Mouse (Mus musculus) skeletal muscle tissue, adult 2 months (tissue): ENCODE data around the gene Gm20431.
A peak's percentile ranks its signal among the peaks of the same experiment; 100 is the strongest.
"Not testable (repeated sequence)": the region's sequence is repeated elsewhere in the genome, so short reads cannot be mapped to it uniquely, and the experiment has no call there.

Source experiments
- DNase-seq: peaks from one replicate; pipeline ENCODE4 v3.0.0-alpha.2; 2012; ENCODE audit warnings: low read depth, low spot score

Gene Gm20431

DNA sequence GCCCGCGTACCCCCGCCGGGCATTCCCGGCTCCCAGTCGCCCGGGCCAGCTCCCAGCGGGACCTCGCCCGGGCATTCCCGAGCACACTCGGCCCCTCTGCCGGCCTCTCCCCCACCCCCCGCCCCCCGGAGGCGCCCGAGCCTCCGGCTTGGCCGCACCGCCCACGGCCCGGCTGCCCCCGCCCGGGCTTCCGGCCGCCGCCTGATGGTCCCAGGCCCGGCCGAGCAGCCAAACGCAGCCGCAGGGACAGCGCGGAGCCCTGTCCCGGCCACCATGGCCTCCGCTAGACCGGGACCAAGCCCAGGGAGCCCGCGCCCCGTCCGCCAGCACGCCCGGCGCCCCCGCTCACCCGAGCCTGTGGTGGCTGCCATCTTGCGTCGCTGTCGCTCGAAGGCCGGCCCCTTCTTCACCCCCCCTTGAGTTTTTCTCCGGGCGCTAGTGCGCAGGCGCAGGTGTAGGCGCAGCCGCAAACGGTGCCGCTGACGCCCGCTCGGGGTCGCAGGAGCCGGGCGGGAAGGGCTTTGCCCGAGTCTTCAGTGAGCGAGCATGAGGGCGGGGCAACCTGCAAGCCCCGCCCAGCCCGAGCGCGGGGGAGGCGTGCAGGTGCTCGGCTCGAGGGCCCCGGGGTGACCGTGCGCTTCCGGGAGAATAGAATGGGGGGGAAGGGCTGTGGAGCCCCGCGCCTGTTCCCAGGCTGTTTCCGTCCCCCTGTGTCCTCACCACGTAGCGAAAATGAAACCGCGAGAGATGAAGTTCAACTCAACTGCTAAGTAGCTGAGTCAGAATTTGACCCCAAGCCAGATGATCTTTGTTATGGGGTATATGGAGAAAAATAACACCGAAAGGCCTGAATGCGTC is 29.5 kb downstream of the Gm20431 start, which contains the start of gene Ube2v1:
Gene Ube2v1 (minus strand): TSS at position 505 of the 858 bp plus-strand sequence.
- peak; percentile 99 for DNase-seq

DNA sequence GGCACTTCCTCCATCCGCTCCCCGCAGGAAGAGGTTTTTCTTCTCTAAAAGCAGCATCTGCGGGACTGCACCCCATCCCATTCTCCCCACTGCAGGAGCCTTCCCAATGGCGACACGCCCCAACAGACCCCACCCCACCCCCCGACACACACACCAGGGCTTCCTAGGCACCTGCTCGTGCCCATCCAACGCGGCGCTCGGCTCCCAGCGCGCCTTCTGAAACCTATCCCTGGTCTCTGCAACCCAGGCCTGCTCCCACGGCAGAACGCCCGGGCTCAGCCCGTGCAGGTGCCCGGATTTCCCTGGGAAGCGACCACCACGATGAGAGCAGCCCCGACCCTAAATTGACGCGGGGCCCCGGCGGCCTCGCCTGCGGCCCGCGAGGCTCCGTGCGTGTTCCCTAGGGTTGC is 30.1 kb downstream of the Gm20431 start:
- no peak for DNase-seq

DNA sequence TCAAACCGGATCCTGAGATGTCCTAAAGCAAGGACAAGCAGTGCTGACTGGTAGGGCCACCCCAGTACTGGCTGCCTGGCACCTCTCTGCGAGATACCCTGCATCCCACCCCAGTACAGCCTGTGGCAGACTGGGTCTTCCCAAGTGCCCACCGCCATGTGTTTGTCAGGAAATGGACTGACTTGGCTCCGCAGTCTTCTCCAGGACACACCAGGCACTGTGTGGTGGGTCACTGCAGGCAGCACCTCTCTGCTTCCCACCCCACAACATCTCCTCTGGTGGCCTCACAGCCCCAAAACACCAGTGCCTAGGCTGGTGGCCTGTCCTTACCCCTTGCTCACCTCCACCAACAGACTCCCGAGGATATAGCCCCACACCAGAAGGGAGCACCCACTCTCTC is 30.9 kb downstream of the Gm20431 start:
- DNase-seq, result no peak

DNA sequence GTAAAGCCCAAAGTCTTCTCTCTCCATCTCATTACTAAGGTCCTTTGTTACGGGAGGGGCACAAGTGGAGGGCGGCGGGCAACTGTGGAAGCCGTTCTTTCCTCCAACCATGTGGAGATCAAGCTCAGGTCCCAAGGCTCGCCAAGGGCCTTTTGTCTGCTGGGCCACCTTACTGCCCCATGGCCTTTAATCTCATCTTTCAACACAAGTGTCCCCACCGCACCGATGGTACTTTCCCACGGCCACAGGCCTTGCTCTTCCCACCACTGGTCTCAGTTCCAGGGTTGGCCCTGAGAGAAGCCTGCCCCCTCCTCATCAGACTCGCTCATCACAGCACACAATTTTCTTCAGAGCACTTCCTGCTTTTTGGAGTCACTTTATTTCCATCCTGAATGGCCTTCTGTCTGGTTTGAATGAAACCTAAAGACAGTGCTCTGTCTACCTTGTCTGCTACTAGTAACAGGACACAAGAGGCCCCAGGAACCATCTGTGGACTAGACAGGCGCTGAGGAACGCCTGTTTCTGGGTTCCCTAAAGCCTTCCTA is 31.6 kb downstream of the Gm20431 start:
- no peak for DNase-seq

DNA sequence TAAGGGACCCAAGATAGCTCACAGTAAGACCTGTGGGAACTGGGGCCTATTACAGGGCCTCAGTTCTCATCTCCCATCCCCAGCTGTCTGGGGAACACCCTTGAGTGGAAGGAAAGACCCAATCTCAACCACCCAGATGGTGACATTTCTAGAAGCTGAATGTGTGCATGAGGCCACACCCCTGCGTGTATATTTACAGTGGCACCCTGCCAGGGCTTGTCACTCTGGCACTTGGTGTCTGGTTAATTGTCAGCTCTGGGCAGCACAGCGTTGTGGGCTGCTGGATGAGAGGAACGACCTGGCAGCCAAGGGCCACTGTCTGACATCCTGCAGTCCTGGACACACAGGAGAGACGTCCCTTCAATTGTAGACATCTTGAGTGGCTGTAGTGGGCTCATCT is 32.4 kb downstream of the Gm20431 start:
- peak; percentile 63 for DNase-seq

DNA sequence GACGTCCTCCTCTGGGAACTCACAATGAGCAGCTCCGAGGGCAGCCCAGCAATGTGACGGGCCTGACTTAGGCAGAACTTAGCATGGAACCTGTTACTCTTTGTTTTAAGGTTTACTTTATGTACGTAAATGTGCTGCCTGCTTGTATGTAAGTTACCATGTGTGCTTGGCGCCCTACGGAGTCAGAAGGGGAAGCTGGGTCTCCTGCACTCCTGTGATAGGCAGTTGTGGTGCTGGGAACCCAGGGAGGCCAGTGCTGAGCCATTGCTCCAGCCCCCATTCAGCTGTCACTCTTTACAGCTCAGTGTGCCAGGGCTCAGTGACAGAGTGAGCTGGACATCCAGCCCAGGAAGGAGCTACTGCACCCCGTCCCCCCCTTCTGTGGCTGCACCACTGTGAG is 34.3 kb downstream of the Gm20431 start:
- no peak for DNase-seq

DNA sequence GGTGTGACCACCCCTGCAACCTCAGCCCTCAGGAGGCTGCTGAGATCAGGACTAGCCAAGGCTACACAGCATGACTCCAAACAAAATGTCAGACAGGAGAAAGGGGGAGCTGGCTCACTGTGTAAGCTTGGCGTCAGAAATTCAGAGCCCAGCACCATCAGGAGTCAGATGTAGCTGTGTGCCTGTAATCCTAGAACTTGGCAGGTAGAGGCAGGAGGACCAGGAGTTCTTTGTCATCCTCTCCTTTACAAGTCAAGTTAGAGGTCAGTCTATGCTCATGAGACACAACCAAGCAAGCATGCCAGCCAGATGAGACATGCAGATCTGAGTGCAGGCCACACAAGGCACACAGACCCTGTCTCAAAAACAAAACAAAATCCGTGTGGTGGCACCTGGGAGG is 35.6 kb downstream of the Gm20431 start:
- DNase-seq, result peak; percentile 67

DNA sequence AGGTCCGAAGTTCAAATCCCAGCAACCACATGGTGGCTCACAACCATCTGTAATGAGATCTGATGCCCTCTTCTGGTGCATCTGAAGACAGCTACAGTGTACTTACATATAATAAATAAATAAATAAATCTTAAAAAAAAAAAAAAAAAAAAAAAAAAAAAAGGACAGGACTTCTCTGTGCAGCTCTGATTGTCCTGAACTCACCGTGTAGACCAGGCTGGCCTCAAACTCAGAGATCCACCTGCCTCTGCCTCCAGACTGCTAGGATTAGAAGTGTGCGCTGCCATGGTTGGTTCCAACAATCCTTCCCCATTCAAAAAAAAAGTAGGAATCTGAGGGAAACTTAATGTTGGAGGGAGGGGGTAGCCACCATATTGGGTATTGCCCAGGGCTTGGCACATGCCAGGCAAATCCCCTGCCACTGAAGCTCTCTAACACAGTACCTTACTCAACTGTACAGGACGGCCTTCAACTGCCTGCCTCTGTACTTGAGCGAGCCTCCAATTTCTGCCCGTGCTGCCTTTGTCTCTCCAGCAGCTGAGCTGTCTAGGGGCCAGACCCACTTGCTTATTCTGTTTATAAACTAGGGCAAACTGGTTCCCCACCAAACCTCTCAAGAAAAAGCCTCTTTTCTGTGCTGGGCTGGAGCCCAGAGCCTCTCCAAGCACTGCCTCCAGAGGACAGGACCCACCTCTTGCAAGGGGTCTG is 36.8 kb downstream of the Gm20431 start:
- no peak for DNase-seq

DNA sequence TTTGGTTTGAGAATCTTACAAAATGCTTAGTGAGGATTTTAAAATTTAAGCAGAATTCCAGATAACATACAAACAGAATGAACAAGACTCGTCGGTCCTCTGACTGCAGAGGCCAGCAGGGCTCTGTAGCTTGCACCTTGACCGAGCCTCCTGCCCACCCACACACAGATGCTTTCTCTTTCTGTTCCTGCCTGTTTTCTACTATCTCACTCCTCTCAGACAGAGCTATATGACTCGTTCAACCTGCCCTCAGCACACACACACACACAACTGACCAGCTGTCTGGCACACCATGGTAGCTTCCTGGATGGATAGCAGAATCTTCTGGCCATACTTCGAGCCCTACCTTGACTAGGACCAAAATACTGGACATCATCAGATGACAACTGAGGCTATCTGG is 38.3 kb downstream of the Gm20431 start:
- no peak for DNase-seq

DNA sequence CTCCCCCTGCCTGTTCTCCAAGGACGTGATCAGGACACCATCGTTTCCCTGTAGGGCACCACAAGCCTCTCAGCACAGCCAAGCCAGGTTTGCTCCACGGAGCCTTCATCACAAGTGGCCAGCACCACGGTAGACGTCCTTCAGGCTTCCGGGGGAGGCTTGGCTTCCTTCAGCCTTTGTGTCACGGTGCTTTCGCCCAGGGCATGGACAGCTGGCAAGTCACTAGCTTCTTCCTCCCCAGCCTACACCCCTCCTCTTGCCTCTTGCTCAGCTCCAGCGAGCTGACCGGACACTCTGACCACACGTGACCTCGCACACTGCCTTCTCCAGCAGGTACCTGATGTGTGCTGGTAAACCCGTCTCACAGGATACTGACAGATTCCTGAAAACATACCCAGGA is 38.9 kb downstream of the Gm20431 start:
- peak; percentile 56 for DNase-seq

DNA sequence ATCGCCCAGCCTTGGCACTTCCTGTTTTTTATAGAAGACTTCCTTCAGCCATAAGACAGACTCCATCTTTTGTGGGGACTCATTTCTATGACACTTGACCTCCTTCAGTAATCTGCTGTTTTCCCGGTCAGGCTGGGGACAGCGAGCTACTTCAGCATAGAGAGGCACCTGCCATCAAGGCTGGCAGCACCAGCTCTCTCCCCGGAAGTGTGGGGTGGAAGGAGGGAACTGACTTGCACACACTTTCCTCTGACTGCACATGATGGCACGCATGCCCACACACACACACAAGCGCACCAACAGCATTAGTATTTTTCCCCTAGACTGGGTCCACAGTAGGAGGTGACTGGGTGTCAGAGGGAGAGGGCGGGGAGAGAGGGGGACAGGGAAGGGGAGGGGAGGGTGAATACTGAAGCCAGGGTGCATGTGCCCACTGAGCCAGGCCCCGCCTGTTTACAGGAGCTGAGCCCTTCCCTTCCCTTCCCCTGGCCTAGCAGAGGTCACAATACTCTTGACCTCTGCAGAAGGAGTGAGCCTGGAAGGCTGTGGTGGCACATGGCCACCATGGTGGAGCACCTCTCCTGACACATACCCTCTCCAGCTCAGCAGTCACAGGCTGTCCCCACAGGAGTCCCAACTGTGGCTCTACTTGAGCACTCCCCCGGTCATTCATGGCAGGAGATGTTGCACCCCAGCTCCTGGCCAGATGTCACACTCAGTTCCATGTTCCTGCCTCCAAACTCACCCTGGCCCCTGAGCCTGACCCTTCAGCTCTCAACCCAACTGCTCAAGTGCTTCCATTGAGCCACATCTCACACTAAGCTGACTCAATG is 39.8 kb downstream of the Gm20431 start:
- no peak for DNase-seq

DNA sequence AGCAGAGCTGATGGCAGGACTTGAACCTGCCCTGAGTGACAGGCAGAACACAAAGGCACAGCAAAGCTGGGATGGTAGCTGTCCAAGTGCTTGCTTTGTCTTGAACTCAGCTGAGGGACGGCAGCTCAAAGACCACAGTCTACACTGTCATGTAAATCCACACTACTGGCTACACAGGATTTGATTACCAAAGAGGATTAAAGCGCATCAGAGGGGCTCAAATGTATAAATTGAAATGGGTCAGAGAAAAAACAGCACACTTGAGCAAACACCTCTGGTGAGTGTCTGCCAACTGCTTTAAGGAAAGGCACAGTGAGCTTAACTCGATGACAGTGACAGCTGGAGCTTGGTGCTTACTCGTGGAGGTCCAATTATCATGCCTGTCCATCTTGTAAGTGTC is 43.8 kb downstream of the Gm20431 start:
- DNase-seq, result no peak

DNA sequence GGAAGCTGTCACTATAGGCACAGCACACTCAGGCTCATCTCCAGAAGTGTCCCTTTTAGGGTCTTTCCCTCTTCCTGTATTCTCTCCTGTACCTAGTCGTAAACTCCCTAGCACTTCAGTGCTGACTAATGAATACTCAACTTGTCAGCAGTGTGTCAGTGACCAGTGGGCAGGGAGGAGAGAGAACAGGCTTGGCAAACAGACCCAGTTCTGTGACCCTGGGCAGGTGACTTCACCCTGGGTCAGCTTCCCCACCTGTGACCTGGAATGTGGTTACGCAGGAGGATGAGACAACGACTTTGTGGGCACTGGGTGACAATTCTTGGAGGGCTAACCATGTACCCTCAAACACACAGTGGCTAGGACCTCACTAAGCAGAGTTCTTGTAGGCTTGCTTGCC is 44.3 kb downstream of the Gm20431 start:
- no peak for DNase-seq

DNA sequence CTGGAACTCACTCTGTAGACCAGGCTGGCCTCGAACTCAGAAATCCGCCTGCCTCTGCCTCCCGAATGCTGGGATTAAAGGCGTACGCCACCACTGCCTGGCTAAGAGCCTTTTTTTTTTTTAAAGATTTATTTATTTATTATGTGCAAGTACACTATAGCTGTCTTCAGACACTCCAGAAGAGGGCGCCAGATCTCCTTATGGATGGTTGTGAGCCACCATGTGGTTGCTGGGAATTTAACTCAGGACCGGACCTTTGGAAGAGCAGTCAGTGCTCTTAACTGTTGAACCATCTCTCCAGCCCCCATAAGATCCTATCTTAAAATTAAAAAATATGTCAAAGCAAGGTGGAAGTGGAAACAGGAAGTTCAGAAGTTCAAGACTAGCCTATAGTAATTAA is 48.0 kb downstream of the Gm20431 start:
- not testable (repeated sequence) for DNase-seq

DNA sequence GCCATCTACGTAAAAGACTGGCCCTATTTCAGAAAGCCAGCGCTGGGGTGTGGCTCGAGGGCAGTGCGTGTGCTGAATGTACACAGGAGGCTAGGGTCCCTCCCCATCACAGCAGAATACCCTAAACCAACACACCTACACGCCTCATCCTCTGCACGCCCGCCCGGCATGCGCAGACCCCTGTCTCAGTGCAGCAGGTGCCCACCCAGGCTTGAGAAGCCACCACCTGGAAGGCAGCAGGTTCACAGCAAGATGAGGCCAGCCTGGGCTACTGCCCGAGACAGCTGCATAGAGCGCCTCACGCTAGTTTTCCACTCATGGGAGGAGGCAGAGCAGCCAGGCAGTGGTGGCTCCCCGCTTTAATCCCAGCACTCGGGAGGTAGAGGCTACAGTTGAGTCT is 49.2 kb downstream of the Gm20431 start:
- DNase-seq, result no peak

DNA sequence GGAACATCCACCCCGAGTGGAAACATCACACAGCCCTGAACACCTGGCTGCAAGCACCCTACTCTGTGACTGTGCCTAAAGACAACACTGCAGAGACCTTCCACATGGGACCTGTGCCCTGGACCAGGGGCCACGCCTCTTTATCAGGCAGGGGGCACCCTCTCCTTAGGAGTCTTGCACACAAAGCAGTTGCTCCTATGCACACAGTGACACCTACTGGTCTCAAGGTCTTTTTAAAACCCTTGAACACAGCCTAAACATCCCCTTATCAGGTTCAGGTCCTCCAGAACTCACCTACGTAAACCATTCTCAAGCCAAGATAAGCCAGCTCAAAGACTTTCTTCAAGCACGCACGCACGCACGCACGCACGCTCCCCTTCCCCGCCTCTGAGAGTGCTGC is 50.0 kb downstream of the Gm20431 start:
- DNase-seq, result no peak

DNA sequence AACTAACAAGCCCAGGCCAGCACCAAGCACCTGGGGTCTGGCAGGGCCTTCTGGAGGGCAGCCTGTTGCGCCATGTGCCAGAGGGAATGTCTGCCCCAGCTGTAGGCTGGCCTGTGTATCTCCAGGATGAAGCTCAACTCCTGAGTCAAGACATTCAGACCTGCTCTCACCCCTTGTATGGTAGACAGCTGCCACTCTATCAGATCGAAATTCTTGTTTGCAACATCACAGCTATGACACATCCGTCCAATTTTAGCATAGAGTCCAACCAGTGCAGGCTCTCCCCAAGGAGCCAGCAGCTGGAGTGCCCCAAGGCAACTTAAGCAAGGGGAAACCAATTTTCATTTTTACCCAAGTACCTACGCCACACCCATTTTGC is 54.6 kb downstream of the Gm20431 start:
- DNase-seq, result no peak

DNA sequence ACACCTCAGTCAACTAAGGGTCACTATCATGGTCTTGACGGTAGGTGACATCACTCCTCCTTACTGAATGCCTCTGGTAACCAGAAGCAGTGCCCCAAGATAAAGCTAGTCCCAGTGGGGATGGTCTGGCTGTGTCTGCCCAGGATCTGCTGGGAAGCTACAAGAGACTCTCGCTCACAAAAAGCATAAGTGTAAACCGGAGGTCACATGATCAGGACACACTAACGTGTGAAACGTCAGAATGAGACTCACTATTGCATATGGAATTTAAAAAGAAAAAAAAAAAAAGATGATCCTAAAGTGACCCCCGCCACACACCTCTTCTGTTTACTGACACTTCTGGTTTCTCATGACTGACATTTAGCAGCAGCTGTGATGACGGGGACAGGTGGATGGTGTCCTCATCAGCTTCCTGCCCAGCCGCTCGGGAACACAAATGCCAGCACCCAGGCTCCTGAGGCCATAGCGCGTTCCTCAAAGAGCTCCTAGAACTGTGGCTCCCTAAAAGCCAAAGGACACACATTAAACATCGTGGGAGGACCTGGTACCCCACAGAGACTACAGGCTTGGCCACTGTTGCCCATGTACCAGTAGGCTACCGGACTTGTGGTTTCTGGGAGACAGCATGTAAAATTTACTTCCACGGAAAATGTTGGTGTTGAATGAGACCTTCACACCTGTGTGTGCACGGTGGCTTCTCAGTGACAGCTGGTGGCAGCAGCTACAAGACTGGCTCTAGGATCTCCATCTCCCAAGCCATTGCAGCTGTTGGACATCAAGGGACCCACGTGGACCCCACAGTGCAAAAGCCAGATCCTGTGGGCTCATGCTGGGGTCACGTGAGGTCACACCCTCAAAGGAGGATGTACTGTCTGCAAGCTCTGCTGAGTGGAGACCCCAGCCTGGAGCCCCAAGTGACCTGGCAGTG is 55.2 kb downstream of the Gm20431 start:
- no peak for DNase-seq

DNA sequence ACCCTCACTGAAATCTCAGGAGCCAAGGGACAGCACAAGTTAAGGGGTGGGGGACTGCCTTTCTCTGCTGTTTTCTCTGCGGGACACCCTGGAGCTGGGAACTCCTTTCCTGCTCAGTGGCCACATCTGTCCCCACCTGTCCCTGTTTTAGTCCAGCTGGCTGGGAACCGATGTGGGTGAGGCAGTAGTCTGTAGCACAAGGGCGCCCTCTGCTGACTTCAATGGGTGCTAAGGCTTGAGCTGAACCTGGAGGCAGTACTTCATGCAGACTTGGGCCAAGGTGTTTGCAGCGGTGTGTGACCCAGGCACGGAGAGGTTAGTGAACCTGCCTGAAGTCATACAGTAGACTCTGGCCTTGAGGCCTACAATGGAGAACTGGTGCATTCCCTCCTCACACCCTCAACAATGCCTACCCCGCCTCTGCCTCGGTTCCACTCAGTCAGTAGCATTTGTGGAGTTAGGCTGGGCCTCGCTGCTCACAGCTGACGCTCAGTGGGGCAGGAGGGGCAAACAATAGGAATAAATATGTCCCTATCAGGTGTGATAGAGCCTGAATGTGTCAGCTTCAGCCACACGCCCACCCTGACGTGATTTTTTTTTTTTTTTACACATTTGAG is 56.0 kb downstream of the Gm20431 start:
- peak; percentile 91 for DNase-seq

DNA sequence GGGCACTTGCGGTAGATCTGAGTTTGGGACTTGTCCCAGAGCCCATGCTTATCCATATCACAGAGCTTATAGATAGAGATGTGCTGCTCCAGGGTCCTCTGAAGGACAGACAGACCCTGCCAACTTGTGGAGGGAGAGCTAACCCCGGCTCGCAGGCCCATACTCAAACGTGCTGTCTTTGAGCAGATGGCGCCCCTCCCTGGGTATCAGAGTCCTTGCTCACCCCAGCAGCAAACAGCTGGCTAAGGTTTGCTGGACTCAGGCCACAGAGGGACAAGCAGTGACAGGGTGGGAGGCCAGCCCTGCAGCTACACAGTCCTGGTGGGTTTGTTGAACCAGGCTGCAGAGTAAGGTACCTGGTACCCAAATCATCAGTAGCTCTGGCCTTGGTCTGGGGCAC is 58.3 kb downstream of the Gm20431 start:
- no peak for DNase-seq
